Mouse (Mus musculus) embryonic fibroblast, embryonic 13.5 days (primary cell): ENCODE measurements around the gene Zfp512b. TPM values are rescaled to one million over a fixed set of nuclear protein-coding genes. Genes with fewer than 3 reads are reported as not detected.

Source experiments
- H3K27ac ChIP-seq: 2 replicates; pipeline ENCODE4 v1.5.1; 2012; ENCODE audit warnings: low read length, control low read depth, inconsistent platforms; ENCODE audit not compliant: insufficient read depth
- H3K4me1 ChIP-seq: 2 replicates; pipeline ENCODE4 v1.6.1; 2011; ENCODE audit warnings: low read length; ENCODE audit not compliant: control insufficient read depth, insufficient read depth
- H3K4me3 ChIP-seq: 2 replicates; pipeline ENCODE4 v1.5.1; 2011; ENCODE audit warnings: mild to moderate bottlenecking, control low read depth, low read length; ENCODE audit not compliant: insufficient read depth
- CTCF ChIP-seq: IDR thresholded peaks from 2 replicates; pipeline ENCODE4 v1.5.1; 2011; ENCODE audit warnings: mild to moderate bottlenecking, control low read depth, low read length, moderate library complexity, borderline replicate concordance; ENCODE audit not compliant: insufficient read depth
- POLR2A ChIP-seq: IDR thresholded peaks from 2 replicates; pipeline ENCODE4 v1.6.1; 2011; ENCODE audit warnings: low read depth, mild to moderate bottlenecking, control low read depth, low read length, moderate library complexity
- polyA plus RNA-seq: library from polyadenylated mRNA; stranded (reverse); fragments of >200 nt; gene quantifications from 2 replicates; pipeline ENCODE4 v1.2.4, GENCODE M21; 2011; ENCODE audit warnings: low read depth; ENCODE audit not compliant: missing spikeins, insufficient read length

Zfp512b gene
- polyA plus RNA-seq, 1 experiment: 41.0 TPM

- Histone ChIP-seq H3K4me3 (no peak overlapping the region), H3K4me1 (0 out of 2 replicates have a peak, but pooled peaks cover 5% of the 10 kb centered on the region), H3K27ac (no peak overlapping the region)
- TF ChIP-seq POLR2A (no peak), CTCF (no peak)
Observed at GRCm38 (mm10) chr2:181582358-181582757, 10.2 kb downstream of the Zfp512b start.

DNA sequence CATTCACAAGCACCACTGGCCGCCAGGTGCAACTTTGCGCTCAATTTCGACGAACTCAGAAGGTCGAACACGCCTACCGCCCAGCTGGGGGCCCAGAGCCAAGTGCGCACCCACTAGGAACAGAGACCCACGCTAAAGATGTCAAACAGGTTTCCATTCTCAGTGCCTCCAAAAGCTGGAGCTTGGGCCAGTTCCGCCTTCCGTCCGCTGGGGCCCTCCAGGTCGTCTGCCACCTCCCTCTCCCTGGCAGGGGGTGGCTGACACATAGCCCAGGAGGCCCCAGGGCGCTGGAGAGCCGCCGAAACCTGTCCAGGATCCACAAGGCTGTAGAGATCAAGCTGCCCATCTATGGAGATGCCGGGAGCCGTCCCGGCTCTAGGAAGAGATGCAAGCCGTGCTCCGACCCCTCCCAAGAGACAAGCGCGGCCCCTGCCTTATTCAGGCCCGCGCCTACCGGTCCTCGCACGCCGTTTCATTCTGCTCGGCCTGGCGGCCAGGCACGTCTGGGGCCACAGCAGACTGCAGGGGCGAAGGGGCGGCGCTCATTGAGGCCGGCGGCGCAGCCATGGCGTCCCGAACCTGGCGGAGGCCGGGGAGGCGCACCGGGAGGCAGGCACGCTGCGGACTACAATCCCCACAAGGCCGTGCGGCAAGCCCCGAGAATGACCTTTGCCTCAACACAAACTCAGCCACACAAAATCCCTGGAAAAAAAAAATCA lies 11.0 kb downstream of the Zfp512b start:
- H3K4me3 ChIP-seq: peak overlapping the region; percentile 67
- H3K27ac ChIP-seq: peak overlapping the region; percentile 92
- H3K4me1 ChIP-seq: 0 out of 2 replicates have a peak, but pooled peaks cover 5% of the 10 kb centered on the region
- TF ChIP-seq CTCF: no peak
- TF ChIP-seq POLR2A: peak; percentile 71

- Histone ChIP-seq H3K27ac (peak overlapping the region; percentile 92), H3K4me1 (0 out of 2 replicates have a peak, but pooled peaks cover 5% of the 10 kb centered on the region), H3K4me3 (peak overlapping the region; percentile 67)
- TF ChIP-seq CTCF: peak; percentile 90; the same call in 1 of the 2 replicates
- TF ChIP-seq POLR2A: peak; percentile 82
Observed at GRCm38 (mm10) chr2:181581016-181581401, 11.6 kb downstream of the Zfp512b start.

DNA sequence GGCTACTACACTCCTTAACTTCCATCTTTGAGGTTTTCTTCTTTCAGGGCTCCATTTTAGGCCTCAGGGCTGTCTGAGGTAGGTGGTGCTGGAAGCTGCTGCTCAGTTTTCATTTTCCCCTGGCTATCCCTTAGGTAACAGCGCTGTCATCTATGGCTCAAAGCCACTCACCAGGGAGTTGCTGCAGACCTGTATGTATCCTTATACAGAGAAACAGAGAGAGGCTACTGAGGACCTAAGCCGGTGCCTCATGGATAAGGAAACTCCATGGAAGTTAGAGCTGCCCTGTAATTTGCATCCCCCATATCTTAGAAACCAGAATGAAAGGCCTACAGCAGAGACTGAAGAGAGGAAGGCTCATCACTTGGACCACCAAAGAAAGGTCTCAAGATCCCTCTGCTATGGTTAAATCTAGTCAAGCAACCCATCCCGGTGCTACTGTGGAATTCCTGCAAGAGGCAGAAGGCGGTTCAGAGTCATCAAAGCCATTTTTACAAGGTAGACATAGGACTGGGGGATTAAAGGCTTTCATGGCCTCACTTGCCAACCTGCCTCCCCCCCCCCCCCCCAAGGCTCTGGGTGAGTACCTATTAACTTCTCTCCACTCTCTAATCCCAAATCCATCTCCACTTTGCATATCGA lies 12.4 kb downstream of the Zfp512b start:
- Histone ChIP-seq H3K4me1 (0 out of 2 replicates have a peak, but pooled peaks cover 5% of the 10 kb centered on the region), H3K27ac (peak overlapping the region; percentile 38), H3K4me3 (peak overlapping the region; percentile 51)
- TF ChIP-seq POLR2A (no peak), CTCF (no peak)

- TF ChIP-seq POLR2A (no peak), CTCF (no peak)
- H3K4me3 ChIP-seq: no peak overlapping the region
Observed at GRCm38 (mm10) chr2:181579681-181580080, 12.9 kb downstream of the Zfp512b start.

GRCm38 (mm10) chr2:181578790-181579618 lies 13.6 kb downstream of the Zfp512b start:
- Histone ChIP-seq H3K4me3 (no peak overlapping the region), H3K27ac (no peak overlapping the region), H3K4me1 (0 out of 2 replicates have a peak, but pooled peaks cover 5% of the 10 kb centered on the region)
- 0 out of 2 replicates have a peak, but pooled peaks have one; percentile 11 for TF ChIP-seq POLR2A
- TF ChIP-seq CTCF: no peak

More at GRCm38 (mm10) chr2:181579681-181580080, 12.9 kb downstream of the Zfp512b start:
- no peak overlapping the region for H3K27ac ChIP-seq
- H3K4me1 ChIP-seq: 0 out of 2 replicates have a peak, but pooled peaks cover 5% of the 10 kb centered on the region

DNA sequence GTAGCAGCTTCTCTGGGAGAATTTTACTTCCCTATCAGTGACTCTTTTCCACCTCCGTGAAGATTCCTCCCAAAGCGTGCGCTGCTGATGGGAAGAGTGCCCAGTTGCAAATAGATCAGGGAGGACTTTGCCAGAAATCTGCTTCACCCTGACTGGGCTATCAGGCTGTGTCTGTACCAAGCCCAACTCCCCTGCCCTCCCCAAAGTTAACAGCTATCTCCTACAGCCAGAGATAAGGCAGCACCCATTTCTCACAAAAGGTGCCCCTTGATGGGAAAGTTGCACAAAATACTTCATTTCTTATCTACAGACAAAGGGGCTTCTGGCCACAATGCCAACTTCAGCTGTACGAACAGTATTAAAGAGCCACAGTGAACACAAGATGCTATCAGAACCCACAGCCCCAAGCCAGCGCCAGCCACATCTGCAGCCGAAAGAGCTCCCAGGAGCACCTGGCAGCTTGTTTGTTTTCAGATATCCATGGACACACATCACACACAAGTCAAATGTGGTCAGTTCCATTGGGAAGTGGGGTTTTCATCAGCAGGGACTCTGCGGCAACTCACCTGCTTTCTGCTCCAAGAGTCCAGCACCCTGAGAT lies 14.5 kb downstream of the Zfp512b start:
- Histone ChIP-seq H3K4me3 (no peak overlapping the region), H3K4me1 (0 out of 2 replicates have a peak, but pooled peaks cover 5% of the 10 kb centered on the region), H3K27ac (no peak overlapping the region)
- TF ChIP-seq POLR2A (no peak), CTCF (no peak)

GRCm38 (mm10) chr2:181577126-181577525 lies 15.5 kb downstream of the Zfp512b start:
- Histone ChIP-seq H3K4me1 (0 out of 2 replicates have a peak, but pooled peaks cover 5% of the 10 kb centered on the region), H3K27ac (no peak overlapping the region), H3K4me3 (no peak overlapping the region)
- TF ChIP-seq CTCF (no peak), POLR2A (no peak)

GRCm38 (mm10) chr2:181576613-181577012 lies 16.0 kb downstream of the Zfp512b start:
- Histone ChIP-seq H3K27ac (no peak overlapping the region), H3K4me3 (no peak overlapping the region), H3K4me1 (0 out of 2 replicates have a peak, but pooled peaks cover 5% of the 10 kb centered on the region)
- TF ChIP-seq CTCF (no peak), POLR2A (no peak)
